Mouse (Mus musculus) retina, postnatal 7 days (tissue): ENCODE data around the gene Tmem94.
A peak's percentile ranks its signal among the peaks of the same experiment; 100 is the strongest.
"Not testable (repeated sequence)": the region's sequence is repeated elsewhere in the genome, so short reads cannot be mapped to it uniquely, and the experiment has no call there.

ENCODE experiments used
- DNase-seq: peaks from one replicate; pipeline ENCODE4 v3.0.0-alpha.2; 2012; ENCODE audit warnings: low read depth, low spot score

Gene Tmem94

DNA sequence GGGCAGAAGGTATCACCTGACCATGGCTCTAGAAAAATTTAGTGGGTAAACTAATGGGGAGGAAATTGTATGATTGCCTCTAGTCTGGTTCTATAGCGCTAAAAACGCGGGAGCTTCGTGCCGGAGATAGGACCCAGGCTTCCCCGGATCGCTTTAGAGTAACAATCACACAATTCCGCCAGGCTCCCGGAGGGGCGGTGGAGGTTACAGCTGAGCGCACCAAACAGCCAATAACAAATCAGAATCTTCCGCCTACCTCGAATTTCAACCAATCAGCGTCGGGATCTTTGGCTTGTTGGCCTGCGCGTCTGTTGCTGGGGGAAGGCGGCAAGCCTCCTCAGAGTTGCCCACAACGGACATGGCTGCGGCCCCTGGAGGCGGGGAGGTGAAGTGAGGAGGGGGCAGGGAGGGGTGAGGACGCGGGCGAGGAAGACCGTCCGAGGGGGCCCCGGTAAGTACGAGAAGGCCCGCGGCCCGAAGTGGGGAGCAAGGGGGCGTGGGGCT, at the start of gene Tmem94:
Gene Tmem94 (plus strand): TSS at position 331 of the 504 bp plus-strand sequence.
- DNase-seq, result peak; percentile 99

GRCm38 (mm10) chr11:115716410-115717338, 48.6 kb upstream of the Tmem94 start:
- no peak for DNase-seq

DNA sequence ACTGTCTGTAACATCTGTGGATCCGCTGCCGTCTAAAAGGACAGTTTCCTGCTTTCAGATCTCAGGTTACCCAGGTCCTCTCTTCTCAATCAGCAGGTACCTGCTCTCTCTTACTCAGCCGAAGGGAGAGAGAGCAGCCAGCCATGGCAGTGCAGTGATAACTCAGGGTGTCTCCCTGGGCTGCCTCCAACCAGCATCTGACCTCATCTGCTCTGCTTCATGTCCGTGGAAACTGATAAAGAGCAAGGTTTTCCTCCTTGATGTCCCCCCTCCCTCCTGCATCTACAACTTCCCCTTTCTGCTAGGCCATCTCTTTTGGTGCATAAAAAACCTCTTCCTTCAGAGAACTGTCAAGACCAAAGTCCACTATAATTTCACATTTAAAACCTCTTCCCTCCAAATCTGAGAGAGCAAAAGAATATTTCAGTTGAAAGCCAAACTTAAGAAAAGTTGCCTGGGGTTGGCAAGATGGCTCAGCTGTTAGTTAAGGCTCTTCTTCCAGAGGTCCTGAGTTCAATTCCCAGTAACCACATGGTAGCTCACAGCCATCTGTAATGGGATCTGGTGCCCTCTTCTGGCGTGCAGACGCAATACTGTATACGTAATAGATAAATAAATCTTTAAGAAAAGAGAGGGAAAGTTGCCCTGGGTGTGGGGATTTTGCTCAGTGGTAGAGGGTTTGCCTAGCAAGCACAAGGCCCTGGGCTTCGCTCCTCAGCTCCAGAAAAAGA, 47.4 kb upstream of the Tmem94 start:
- no peak for DNase-seq

DNA sequence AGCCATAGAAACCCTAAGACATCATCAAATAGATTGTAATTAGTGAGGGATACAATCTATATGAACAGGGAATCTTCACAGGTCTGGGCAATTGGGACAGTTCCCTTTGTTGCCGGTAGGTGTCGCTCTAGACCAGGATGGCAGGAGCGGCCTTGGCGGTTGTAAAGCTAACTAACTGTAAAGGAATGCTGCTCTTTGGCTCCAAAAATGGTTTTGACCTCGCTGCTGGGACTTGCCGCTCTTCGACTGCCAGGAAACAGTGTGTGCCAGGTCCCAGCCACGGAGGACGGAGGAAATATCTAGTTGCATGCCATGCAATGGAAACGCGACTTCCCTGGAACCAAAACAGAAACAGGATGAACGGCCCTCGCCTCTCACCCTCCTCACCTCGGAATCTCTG, 42.6 kb upstream of the Tmem94 start:
- peak; percentile 63 for DNase-seq

- DNase-seq, result no peak
Observed at GRCm38 (mm10) chr11:115723231-115723630, 42.0 kb upstream of the Tmem94 start.

- DNase-seq, result no peak
Observed at GRCm38 (mm10) chr11:115734041-115734686, 31.1 kb upstream of the Tmem94 start.

DNA sequence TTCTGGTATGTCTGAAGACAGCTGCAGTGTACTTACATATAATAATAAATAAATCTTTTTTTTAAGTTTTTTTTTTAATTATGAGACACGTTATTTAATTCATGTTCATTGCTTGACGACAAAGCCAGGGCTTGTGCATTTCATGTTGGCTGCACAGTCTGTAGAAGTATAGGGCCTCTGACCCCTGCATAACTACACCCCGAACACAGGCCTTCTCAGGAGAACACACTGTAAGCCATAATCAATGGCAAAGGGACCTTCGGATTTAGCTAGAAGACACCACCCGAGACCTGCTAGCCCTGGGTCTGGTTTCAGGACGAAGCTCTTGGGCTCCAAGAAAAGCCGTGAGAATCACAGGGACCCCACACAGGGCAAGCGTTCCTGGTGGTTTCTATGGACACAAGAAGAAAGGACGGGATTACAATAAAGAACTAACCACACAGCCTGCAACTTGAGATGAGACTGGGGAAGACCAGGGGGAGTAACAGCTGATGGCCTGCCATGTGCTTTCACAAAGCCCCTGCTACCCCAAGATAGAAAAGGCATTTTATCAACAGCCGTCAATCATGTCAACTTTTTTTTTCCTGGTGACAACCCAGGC, 27.5 kb upstream of the Tmem94 start:
- DNase-seq, result no peak

DNA sequence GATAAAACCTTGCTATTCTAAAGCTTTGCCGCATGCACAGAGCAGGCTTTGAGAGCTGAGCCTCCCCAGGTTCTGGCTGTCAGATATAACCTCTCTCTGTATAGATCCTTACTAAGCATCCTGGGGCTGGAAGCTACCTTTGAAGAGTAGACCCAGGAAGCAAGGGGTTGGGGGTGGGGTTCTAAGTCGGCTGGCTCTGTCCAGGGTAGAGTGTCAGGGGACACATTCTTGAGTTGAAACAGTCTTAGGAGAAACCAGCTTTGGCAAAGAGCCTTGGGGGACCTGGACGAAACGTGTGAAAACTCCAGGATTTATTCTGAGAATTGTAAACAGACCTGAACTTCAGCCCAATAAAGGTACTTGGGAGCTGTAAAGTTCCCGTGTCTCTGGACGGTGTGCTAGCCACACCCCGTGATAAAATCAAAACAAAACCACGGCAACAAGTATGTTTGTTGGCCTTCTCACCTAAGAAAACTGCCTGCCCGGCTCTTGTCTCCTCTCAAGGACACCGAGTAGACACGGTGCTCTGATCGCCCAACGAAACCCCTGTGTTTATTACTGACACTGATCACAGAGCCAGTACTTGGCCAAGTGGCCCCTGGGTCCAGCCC, 26.9 kb upstream of the Tmem94 start:
- no peak for DNase-seq

GRCm38 (mm10) chr11:115741070-115741469, 24.2 kb upstream of the Tmem94 start:
- DNase-seq, result no peak

DNA sequence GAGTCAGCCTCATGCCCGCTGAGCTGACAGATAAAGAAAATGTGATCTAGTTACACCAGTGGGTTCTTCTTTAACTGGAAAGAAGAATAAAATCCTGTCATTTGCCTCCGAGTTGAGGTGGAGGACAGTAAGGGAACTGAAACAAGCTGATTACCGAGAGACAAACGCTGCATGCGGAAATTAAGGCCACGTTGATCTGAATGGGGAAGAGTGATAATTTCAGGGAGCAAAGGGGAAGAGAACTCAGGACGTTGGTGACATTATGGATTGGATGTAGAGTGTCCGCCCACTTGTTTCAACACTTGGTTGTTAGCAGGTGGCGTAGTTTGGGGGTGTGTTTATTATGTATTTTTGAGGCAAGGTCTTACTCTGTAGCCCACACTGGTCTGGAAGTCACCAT, 22.3 kb upstream of the Tmem94 start:
- no peak for DNase-seq

GRCm38 (mm10) chr11:115744385-115744784, 20.8 kb upstream of the Tmem94 start:
- no peak for DNase-seq

GRCm38 (mm10) chr11:115746109-115746508, 19.1 kb upstream of the Tmem94 start:
- no peak for DNase-seq

DNA sequence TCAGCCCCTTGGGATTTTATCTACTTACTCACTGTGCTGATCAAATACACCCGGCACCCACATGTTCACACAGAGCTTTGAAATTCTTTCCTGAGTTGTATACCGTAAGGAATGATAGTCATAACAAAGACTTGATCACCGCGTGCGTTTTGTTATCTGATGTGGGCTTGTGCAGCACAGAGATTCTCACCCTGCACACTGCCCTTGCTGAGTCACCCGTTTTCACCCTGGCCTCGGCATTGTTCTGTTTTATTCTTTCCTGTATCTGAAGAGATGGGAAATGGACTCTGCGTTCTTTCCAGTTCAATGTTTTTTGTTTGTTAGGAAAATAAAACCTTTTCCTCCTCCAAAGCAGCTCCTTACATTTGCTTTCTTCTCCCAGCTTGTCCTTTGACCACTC, 18.5 kb upstream of the Tmem94 start:
- no peak for DNase-seq

DNA sequence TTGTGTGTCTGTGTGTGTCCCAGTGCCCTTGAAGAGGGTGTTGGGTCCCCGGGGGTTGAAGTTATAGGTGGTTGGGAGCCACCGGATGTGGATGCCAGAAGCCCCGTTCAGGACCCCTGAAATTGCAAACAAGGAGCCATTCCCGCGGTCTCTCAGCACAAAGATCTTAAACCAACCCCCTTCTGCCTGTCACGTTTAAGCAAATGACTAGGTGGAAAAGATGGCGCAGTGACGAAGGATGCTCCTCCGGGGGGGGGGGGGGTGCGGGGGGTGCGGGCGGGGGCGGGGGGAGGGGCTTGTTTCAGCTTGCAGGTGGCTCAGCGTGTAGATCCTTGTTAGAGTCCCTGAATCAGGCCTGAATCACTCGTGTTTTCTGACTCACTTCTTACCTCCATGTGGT, 17.9 kb upstream of the Tmem94 start:
- DNase-seq, result no peak

GRCm38 (mm10) chr11:115749834-115750233, 15.4 kb upstream of the Tmem94 start:
- DNase-seq, result no peak

- DNase-seq, result no peak
Observed at GRCm38 (mm10) chr11:115751725-115752124, 13.5 kb upstream of the Tmem94 start.

DNA sequence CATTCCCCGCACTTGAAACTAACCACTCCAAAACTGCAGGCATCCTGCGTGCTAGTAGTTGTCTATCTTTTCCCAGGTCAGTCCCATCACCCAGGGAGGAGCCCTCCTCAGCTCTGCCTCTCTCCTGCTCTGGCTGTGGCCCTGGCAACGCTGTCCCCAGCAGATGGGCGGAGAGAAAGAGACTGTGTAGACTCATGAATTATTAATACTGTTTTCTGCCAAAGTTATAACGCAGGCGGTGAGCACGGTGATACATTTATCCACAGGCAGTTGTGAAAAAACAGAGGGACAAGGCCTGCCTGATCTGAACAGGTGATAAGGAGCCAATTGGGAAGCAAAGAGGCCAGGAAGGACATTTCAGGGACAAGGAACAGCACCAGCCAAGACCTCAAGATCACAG, 12.6 kb upstream of the Tmem94 start:
- DNase-seq, result no peak

- DNase-seq, result no peak
Observed at GRCm38 (mm10) chr11:115753485-115753884, 11.7 kb upstream of the Tmem94 start.

GRCm38 (mm10) chr11:115762176-115762575, 3.1 kb upstream of the Tmem94 start:
- DNase-seq, result not testable (repeated sequence)

DNA sequence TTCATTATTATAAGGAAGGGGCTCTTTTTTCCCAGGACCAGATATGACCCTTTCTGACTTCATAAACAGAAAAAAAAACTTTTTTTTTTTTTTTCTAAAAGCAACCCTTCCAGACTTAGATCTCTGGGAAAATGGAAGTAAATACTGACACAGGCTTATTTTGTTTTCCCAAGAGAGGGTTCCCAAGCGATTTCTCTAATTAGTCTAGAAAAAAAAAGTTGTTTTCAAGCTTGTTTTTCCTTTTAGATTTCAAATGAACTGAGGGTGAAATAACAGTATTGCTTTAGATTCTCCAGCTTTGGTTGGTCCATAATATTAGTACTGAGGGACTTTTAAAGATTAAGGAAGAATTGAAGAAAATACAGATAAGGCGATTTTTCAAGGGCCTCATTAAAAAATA, 535 bp upstream of the Tmem94 start:
- DNase-seq, result no peak

- no peak for DNase-seq
Observed at GRCm38 (mm10) chr11:115765607-115766141, 441 bp downstream of the Tmem94 start.
